Mouse (Mus musculus): ENCODE measurements around the gene Fam173a. TPM values are rescaled to one million over a fixed set of nuclear protein-coding genes. Genes with fewer than 3 reads are reported as not detected.
A peak's percentile ranks its signal among the peaks of the same experiment; 100 is the strongest.

The Fam173a gene
- polyA plus RNA-seq, 1 experiment, result 26.0 TPM

DNA sequence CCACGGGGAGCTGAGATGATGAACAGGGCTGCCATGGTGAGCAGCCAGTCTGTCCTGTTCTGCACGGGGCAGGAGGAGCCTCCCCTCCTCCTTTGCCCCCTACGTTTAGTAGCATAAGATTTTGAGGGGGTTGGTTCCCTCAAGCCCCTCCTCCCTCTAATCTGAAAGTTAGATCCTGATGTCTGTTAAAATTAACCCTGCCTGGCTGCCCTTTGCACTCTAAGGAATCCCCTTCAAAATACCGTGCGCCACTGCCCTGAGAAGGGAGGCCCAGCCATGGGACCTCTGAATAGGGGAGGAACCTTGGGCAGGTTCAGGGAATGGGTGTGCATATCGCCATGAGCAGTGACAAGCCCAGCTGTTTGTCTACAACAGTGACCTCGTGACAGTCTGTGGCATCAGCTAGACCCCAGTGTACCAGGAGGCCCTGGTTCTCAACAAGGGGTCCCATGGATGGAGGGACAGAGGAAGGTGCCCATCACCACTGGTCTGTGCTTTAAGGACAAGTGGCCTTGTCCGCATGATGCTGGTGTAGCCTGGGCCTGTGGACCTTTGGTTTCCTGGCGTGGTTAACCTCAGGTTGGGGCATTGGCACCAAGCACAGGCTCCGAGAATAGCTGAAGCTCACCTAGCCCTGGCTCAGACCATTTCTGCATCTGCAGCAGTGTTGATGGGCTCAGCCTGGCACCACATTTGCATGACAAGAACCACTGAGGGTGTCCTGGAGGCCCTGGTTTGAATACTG, 17.2 kb downstream of the Fam173a start:
- no peaks in the 10 kb centered on the region for H3K4me1 ChIP-seq (ENCODE audit: control insufficient read depth, insufficient read depth, low read length)
- H3K36me3 ChIP-seq (ENCODE audit: control insufficient read depth, insufficient read depth, low read length, poor library complexity, severe bottlenecking), result no peaks in the 10 kb centered on the region
- H3K4me3 ChIP-seq (ENCODE audit: low read depth, low read length), result no peak overlapping the region
- no peaks in the 10 kb centered on the region for H3K9me3 ChIP-seq (replicated peaks; ENCODE audit: control insufficient read depth, insufficient read depth, low read length, poor library complexity, severe bottlenecking)
- TF ChIP-seq EP300 (IDR thresholded peaks at IDR 0.05; ENCODE audit: insufficient read depth, low read depth, low read length) (no peak), CTCF (IDR thresholded peaks at IDR 0.05; ENCODE audit: low read depth, low read length) (no peak)
- H3K9ac ChIP-seq (ENCODE audit: low read depth, poor library complexity, severe bottlenecking), result no peak overlapping the region
- H3K27ac ChIP-seq (ENCODE audit: insufficient read depth, low read length), result no peak overlapping the region
- no peaks in the 10 kb centered on the region for H3K27me3 ChIP-seq (ENCODE audit: control insufficient read depth, insufficient read depth, low read length, poor library complexity, severe bottlenecking)

GRCm38 (mm10) chr17:25773549-25774120, 19.1 kb downstream of the Fam173a start, which contains the start of gene Narfl:
Narfl (plus strand) TSS chr17:25773776.
- H3K9ac ChIP-seq (ENCODE audit: low read depth, poor library complexity, severe bottlenecking), result peak within 1 kb of the TSS; percentile 21
- TF ChIP-seq EP300 (IDR thresholded peaks at IDR 0.05; ENCODE audit: insufficient read depth, low read depth, low read length) (no peak), POLR2A (IDR thresholded peaks at IDR 0.05; ENCODE audit: insufficient read depth, low read length) (no peak), CTCF (IDR thresholded peaks at IDR 0.05; ENCODE audit: low read depth, low read length) (peak; percentile 95)
- no peaks in the 10 kb centered on the region for H3K9me3 ChIP-seq (replicated peaks; ENCODE audit: control insufficient read depth, insufficient read depth, low read length, poor library complexity, severe bottlenecking)
- no peaks in the 10 kb centered on the region for H3K4me1 ChIP-seq (ENCODE audit: control insufficient read depth, insufficient read depth, low read length)
- H3K27me3 ChIP-seq (ENCODE audit: control insufficient read depth, insufficient read depth, low read length, poor library complexity, severe bottlenecking), result no peaks in the 10 kb centered on the region
- peak within 1 kb of the TSS; percentile 45 for H3K27ac ChIP-seq (ENCODE audit: insufficient read depth, low read length)
- H3K4me3 ChIP-seq (ENCODE audit: low read depth, low read length), result peak within 1 kb of the TSS; percentile 64
- no peaks in the 10 kb centered on the region for H3K36me3 ChIP-seq (ENCODE audit: control insufficient read depth, insufficient read depth, low read length, poor library complexity, severe bottlenecking)

- no peak overlapping the region for H3K9ac ChIP-seq (ENCODE audit: low read depth, poor library complexity, severe bottlenecking)
- TF ChIP-seq CTCF (IDR thresholded peaks at IDR 0.05; ENCODE audit: low read depth, low read length), result no peak
- TF ChIP-seq POLR2A (IDR thresholded peaks at IDR 0.05; ENCODE audit: insufficient read depth, low read length), result no peak
- TF ChIP-seq EP300 (IDR thresholded peaks at IDR 0.05; ENCODE audit: insufficient read depth, low read depth, low read length), result no peak
- no peaks in the 10 kb centered on the region for H3K9me3 ChIP-seq (replicated peaks; ENCODE audit: control insufficient read depth, insufficient read depth, low read length, poor library complexity, severe bottlenecking)
- no peak overlapping the region for H3K4me3 ChIP-seq (ENCODE audit: low read depth, low read length)
- no peaks in the 10 kb centered on the region for H3K27me3 ChIP-seq (ENCODE audit: control insufficient read depth, insufficient read depth, low read length, poor library complexity, severe bottlenecking)
- H3K27ac ChIP-seq (ENCODE audit: insufficient read depth, low read length), result no peak overlapping the region
- no peaks in the 10 kb centered on the region for H3K36me3 ChIP-seq (ENCODE audit: control insufficient read depth, insufficient read depth, low read length, poor library complexity, severe bottlenecking)
- H3K4me1 ChIP-seq (ENCODE audit: control insufficient read depth, insufficient read depth, low read length), result no peaks in the 10 kb centered on the region
These were observed 23.4 kb downstream of the Fam173a start for GRCm38 (mm10) chr17:25769331-25769730.

GRCm38 (mm10) chr17:25765886-25766285, 26.8 kb downstream of the Fam173a start:
- H3K27me3 ChIP-seq (ENCODE audit: control insufficient read depth, insufficient read depth, low read length, poor library complexity, severe bottlenecking), result no peaks in the 10 kb centered on the region
- H3K4me1 ChIP-seq (ENCODE audit: control insufficient read depth, insufficient read depth, low read length), result peaks cover 7% of the 10 kb centered on the region

DNA sequence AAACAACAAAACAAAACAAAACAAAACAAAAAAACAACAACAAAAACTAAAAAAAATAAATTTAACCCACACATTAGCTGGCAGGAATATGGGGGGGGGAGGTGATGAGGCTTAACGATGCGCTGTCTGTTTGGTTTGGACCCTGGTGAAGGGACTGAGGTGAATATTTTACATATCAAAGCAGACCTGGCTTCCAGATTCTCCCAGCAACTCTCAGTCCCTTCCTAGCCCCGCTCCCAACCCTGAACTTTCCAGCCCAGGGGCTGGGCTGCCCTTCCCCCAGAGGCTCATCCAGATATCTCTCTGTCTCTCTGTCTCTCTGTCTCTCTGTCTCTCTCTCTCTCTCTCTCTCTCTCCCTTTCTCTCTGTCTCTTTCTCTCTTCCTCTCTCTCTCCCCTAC, 30.1 kb downstream of the Fam173a start:
- peak overlapping the region; percentile 56; the same call in 1 of the 2 replicates for H3K27ac ChIP-seq (ENCODE audit: insufficient read depth, low read length)
- H3K9ac ChIP-seq (ENCODE audit: low read depth, poor library complexity, severe bottlenecking), result no peak overlapping the region
- H3K4me3 ChIP-seq (ENCODE audit: low read depth, low read length), result no peak overlapping the region
- H3K36me3 ChIP-seq (ENCODE audit: control insufficient read depth, insufficient read depth, low read length, poor library complexity, severe bottlenecking), result no peaks in the 10 kb centered on the region
- no peaks in the 10 kb centered on the region for H3K9me3 ChIP-seq (replicated peaks; ENCODE audit: control insufficient read depth, insufficient read depth, low read length, poor library complexity, severe bottlenecking)
- H3K27me3 ChIP-seq (ENCODE audit: control insufficient read depth, insufficient read depth, low read length, poor library complexity, severe bottlenecking), result no peaks in the 10 kb centered on the region
- H3K4me1 ChIP-seq (ENCODE audit: control insufficient read depth, insufficient read depth, low read length), result peaks cover 7% of the 10 kb centered on the region
- no peak for TF ChIP-seq CTCF (IDR thresholded peaks at IDR 0.05; ENCODE audit: low read depth, low read length)
- TF ChIP-seq EP300 (IDR thresholded peaks at IDR 0.05; ENCODE audit: insufficient read depth, low read depth, low read length), result no peak
- TF ChIP-seq POLR2A (IDR thresholded peaks at IDR 0.05; ENCODE audit: insufficient read depth, low read length), result no peak

More at GRCm38 (mm10) chr17:25765886-25766285, 26.8 kb downstream of the Fam173a start:
- Histone ChIP-seq H3K36me3 (ENCODE audit: control insufficient read depth, insufficient read depth, low read length, poor library complexity, severe bottlenecking) (no peaks in the 10 kb centered on the region), H3K9me3 (replicated peaks; ENCODE audit: control insufficient read depth, insufficient read depth, low read length, poor library complexity, severe bottlenecking) (no peaks in the 10 kb centered on the region), H3K4me3 (ENCODE audit: low read depth, low read length) (no peak overlapping the region), H3K9ac (ENCODE audit: low read depth, poor library complexity, severe bottlenecking) (no peak overlapping the region), H3K27ac (ENCODE audit: insufficient read depth, low read length) (no peak overlapping the region)
- TF ChIP-seq CTCF (IDR thresholded peaks at IDR 0.05; ENCODE audit: low read depth, low read length) (no peak), EP300 (IDR thresholded peaks at IDR 0.05; ENCODE audit: insufficient read depth, low read depth, low read length) (no peak), POLR2A (IDR thresholded peaks at IDR 0.05; ENCODE audit: insufficient read depth, low read length) (no peak)

DNA sequence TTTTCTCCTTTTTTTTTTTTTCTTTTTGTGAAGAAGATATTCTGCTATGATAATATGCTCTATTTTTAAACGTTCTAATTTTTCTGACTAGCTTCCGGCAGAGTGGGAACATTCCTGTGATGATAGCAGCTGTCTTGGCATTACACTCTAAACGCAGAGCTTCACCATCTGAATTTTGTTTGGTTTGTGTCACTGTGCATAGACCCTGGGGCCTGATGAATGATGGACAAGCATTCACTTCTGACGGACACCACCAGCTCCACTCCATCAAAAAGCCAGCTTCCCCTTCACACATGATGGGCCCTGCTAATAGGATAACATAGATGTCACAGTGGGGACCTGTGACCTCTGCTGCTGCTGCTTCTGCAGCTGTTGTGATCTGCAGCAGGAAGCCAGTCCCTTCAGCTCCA, 31.1 kb downstream of the Fam173a start:
- no peak overlapping the region for H3K27ac ChIP-seq (ENCODE audit: insufficient read depth, low read length)
- TF ChIP-seq CTCF (IDR thresholded peaks at IDR 0.05; ENCODE audit: low read depth, low read length) (no peak), EP300 (IDR thresholded peaks at IDR 0.05; ENCODE audit: insufficient read depth, low read depth, low read length) (no peak), POLR2A (IDR thresholded peaks at IDR 0.05; ENCODE audit: insufficient read depth, low read length) (no peak)
- H3K4me3 ChIP-seq (ENCODE audit: low read depth, low read length), result no peak overlapping the region
- peaks cover 12% of the 10 kb centered on the region for H3K4me1 ChIP-seq (ENCODE audit: control insufficient read depth, insufficient read depth, low read length)
- H3K9ac ChIP-seq (ENCODE audit: low read depth, poor library complexity, severe bottlenecking), result no peak overlapping the region
- H3K36me3 ChIP-seq (ENCODE audit: control insufficient read depth, insufficient read depth, low read length, poor library complexity, severe bottlenecking), result no peaks in the 10 kb centered on the region
- H3K9me3 ChIP-seq (replicated peaks; ENCODE audit: control insufficient read depth, insufficient read depth, low read length, poor library complexity, severe bottlenecking), result no peaks in the 10 kb centered on the region
- no peaks in the 10 kb centered on the region for H3K27me3 ChIP-seq (ENCODE audit: control insufficient read depth, insufficient read depth, low read length, poor library complexity, severe bottlenecking)
